Mouse (Mus musculus) megakaryocyte-erythroid progenitor cell, adult 5-6 weeks (primary cell): Measurements from ENCODE around the gene Utrn. TPM values are rescaled to one million over a fixed set of nuclear protein-coding genes. Genes with fewer than 3 reads are reported as not detected.

Source experiments
- ATAC-seq: replicated peaks from 2 replicates; pipeline ENCODE4 v1.8.0; 2016; ENCODE audit warnings: mild to moderate bottlenecking, inconsistent platforms; ENCODE audit not compliant: severe bottlenecking, poor library complexity, low FRiP score, low TSS enrichment
- total RNA-seq, 2 experiments: library from RNA; stranded (forward) in 1 of 2; stranded (reverse) in 1 of 2; fragments of 200-1000, 215-1000 nt in 1 of 2; fragments of >200 nt in 1 of 2; fragmentation: Nextera tagmentation in 1 of 2; gene quantifications; 2 replicates each; pipeline ENCODE4 v1.2.3; 2014 to 2017

Gene Utrn
- total RNA-seq, 2 experiments from 2014 or later = 17.9 to 27.6 TPM

GRCm38 (mm10) chr10:12716657-12717327, 152.4 kb downstream of the Utrn start:
- no peak for ATAC-seq

- no peak for ATAC-seq
Observed at GRCm38 (mm10) chr10:12713236-12713855, 155.8 kb downstream of the Utrn start.

- ATAC-seq = no peak
Observed at GRCm38 (mm10) chr10:12711332-12711831, 157.8 kb downstream of the Utrn start.

- ATAC-seq = no peak
Observed at GRCm38 (mm10) chr10:12706516-12706915, 162.6 kb downstream of the Utrn start.

- ATAC-seq = peak; percentile 59; the same call in 1 of the 2 replicates
Observed at GRCm38 (mm10) chr10:12705990-12706389, 163.2 kb downstream of the Utrn start.

GRCm38 (mm10) chr10:12704290-12704689, 164.9 kb downstream of the Utrn start:
- ATAC-seq = no peak

GRCm38 (mm10) chr10:12703526-12703925, 165.6 kb downstream of the Utrn start:
- ATAC-seq = no peak

- no peak for ATAC-seq
Observed at GRCm38 (mm10) chr10:12702140-12702539, 167.0 kb downstream of the Utrn start.

- ATAC-seq = no peak
Observed at GRCm38 (mm10) chr10:12701694-12702093, 167.5 kb downstream of the Utrn start.

- ATAC-seq = no peak
Observed at GRCm38 (mm10) chr10:12700576-12700975, 168.6 kb downstream of the Utrn start.

- ATAC-seq = no peak
Observed at GRCm38 (mm10) chr10:12697902-12698301, 171.3 kb downstream of the Utrn start.

- no peak for ATAC-seq
Observed at GRCm38 (mm10) chr10:12696704-12697103, 172.5 kb downstream of the Utrn start.

- no peak for ATAC-seq
Observed at GRCm38 (mm10) chr10:12694774-12695173, 174.4 kb downstream of the Utrn start.

GRCm38 (mm10) chr10:12690601-12691000, 178.6 kb downstream of the Utrn start:
- peak; percentile 93 for ATAC-seq

- no peak for ATAC-seq
Observed at GRCm38 (mm10) chr10:12685683-12686082, 183.5 kb downstream of the Utrn start.

- no peak for ATAC-seq
Observed at GRCm38 (mm10) chr10:12684018-12684417, 185.1 kb downstream of the Utrn start.

GRCm38 (mm10) chr10:12673309-12673708, 195.9 kb downstream of the Utrn start:
- no peak for ATAC-seq

GRCm38 (mm10) chr10:12671608-12672007, 197.6 kb downstream of the Utrn start:
- ATAC-seq = no peak

- ATAC-seq = no peak
Observed at GRCm38 (mm10) chr10:12662035-12662434, 207.1 kb downstream of the Utrn start.

- no peak for ATAC-seq
Observed at GRCm38 (mm10) chr10:12658023-12658744, 211.0 kb downstream of the Utrn start.
